Mouse (Mus musculus) hindbrain, embryonic 14.5 days (tissue): ENCODE measurements around the gene Bicra. TPM values are rescaled to one million over a fixed set of nuclear protein-coding genes. Genes with fewer than 3 reads are reported as not detected.

Experiments used
- ATAC-seq: fragments of 200-750 bp; cut with Nextera tagmentation; 2 replicates; pipeline ENCODE4 v1.8.0; 2017; ENCODE audit warnings: moderate number of reproducible peaks, mild to moderate bottlenecking, moderate TSS enrichment, moderate library complexity; ENCODE audit not compliant: low FRiP score
- DNase-seq: peaks from one replicate; pipeline ENCODE4 v3.0.0-alpha.2; 2015; ENCODE audit warnings: low spot score
- H3K27ac ChIP-seq: fragments of 300-500 bp; sonication (generic); 2 replicates; pipeline ENCODE4 v1.5.1; 2014; ENCODE audit warnings: mild to moderate bottlenecking, moderate library complexity
- H3K27me3 ChIP-seq: fragments of 300-500 bp; sonication (generic); 2 replicates; pipeline ENCODE4 v1.6.1; 2014; ENCODE audit warnings: mild to moderate bottlenecking, low read length, mixed read lengths; ENCODE audit not compliant: control insufficient read depth, insufficient read depth
- H3K36me3 ChIP-seq: fragments of 300-500 bp; sonication (generic); replicated peaks from 2 replicates; pipeline ENCODE4 v1.6.1; 2014; ENCODE audit not compliant: control insufficient read depth, insufficient read depth
- H3K4me1 ChIP-seq: fragments of 300-500 bp; sonication (generic); replicated peaks from 2 replicates; pipeline ENCODE4 v1.6.1; 2014; ENCODE audit warnings: antibody characterized with exemption, low read length, mixed read lengths; ENCODE audit not compliant: control insufficient read depth, insufficient read depth
- H3K4me2 ChIP-seq: fragments of 300-500 bp; sonication (generic); replicated peaks from 2 replicates; pipeline ENCODE4 v1.6.1; 2014; ENCODE audit warnings: mild to moderate bottlenecking, moderate library complexity
- H3K4me3 ChIP-seq: fragments of 300-500 bp; sonication (generic); replicated peaks from 2 replicates; pipeline ENCODE4 v1.5.1; 2014; ENCODE audit warnings: mild to moderate bottlenecking, low read length
- H3K9ac ChIP-seq: fragments of 300-500 bp; sonication (generic); 2 replicates; pipeline ENCODE4 v1.6.1; 2014
- H3K9me3 ChIP-seq: fragments of 300-500 bp; sonication (generic); 2 replicates; pipeline ENCODE4 v1.6.1; 2016; ENCODE audit warnings: low read length; ENCODE audit not compliant: control insufficient read depth
- WGBS: fragments of 180-500 bp; shearing (Covaris S2); extraction: QIAGEN DNeasy Blood & Tissue Kit; methylation state at CpG from one replicate; pipeline ENCODE4 v1.1.7; 2014; 5-methylcytosine and 5-hydroxymethylcytosine counted together
- polyA plus RNA-seq: library from polyadenylated mRNA; unstranded; fragments of >200 nt; fragmentation: Nextera tagmentation; extraction: Ambion mirVana; gene quantifications from 2 replicates; pipeline ENCODE4 v1.2.1, GENCODE M21; 2014

Bicra gene
- polyA plus RNA-seq, 1 experiment from 2014 or later, result 8.8 TPM

- ATAC-seq (no peak), DNase-seq (no peak)
- Histone ChIP-seq H3K9ac (no peak within 1 kb of the TSS), H3K4me2 (peak within 1 kb of the TSS; percentile 36), H3K27ac (no peak within 1 kb of the TSS), H3K4me1 (no peaks in the 10 kb centered on the region), H3K36me3 (no peaks in the 10 kb centered on the region), H3K4me3 (peak within 1 kb of the TSS; percentile 18), H3K27me3 (peaks cover 16% of the 10 kb centered on the region), H3K9me3 (no peaks in the 10 kb centered on the region)
- WGBS, result 49% methylated on average over 61 of the region's 80 CpGs
Measured at GRCm38 (mm10) chr7:16061219-16062098, 13.7 kb upstream of the Bicra start, which contains the start of gene Zfp541. Gene Zfp541, plus strand, starts transcription at chr7:16061814.

- no peak for DNase-seq
- no peaks in the 10 kb centered on the region for H3K36me3 ChIP-seq
- no peak overlapping the region for H3K4me2 ChIP-seq
- WGBS, result 64% methylated on average over 2 of the region's 2 CpGs
- ATAC-seq, result no peak
- peaks cover 6% of the 10 kb centered on the region for H3K4me1 ChIP-seq
- no peak overlapping the region for H3K9ac ChIP-seq
- no peaks in the 10 kb centered on the region for H3K9me3 ChIP-seq
- no peak overlapping the region for H3K27ac ChIP-seq
- peaks cover 15% of the 10 kb centered on the region for H3K27me3 ChIP-seq
- H3K4me3 ChIP-seq, result no peak overlapping the region
Measured at GRCm38 (mm10) chr7:16057136-16057534, 9.4 kb upstream of the Bicra start.

GRCm38 (mm10) chr7:16056459-16057135, 8.9 kb upstream of the Bicra start:
- peaks cover 11% of the 10 kb centered on the region; the same call in 1 of the 2 replicates for H3K27me3 ChIP-seq

GRCm38 (mm10) chr7:16055665-16056064, 7.9 kb upstream of the Bicra start:
- peaks cover 5% of the 10 kb centered on the region; the same call in 1 of the 2 replicates for H3K27me3 ChIP-seq
- H3K27ac ChIP-seq, result no peak overlapping the region
- peaks cover 9% of the 10 kb centered on the region for H3K4me1 ChIP-seq
- no peak overlapping the region for H3K4me3 ChIP-seq
- WGBS, result 84% methylated on average over 6 of the region's 6 CpGs
- H3K9ac ChIP-seq, result no peak overlapping the region
- ATAC-seq (no peak), DNase-seq (no peak)
- H3K9me3 ChIP-seq, result no peaks in the 10 kb centered on the region
- H3K36me3 ChIP-seq, result no peaks in the 10 kb centered on the region
- no peak overlapping the region for H3K4me2 ChIP-seq

More at GRCm38 (mm10) chr7:16056459-16057135, 8.9 kb upstream of the Bicra start:
- no peak overlapping the region for H3K4me2 ChIP-seq
- ATAC-seq (no peak), DNase-seq (no peak)
- peaks cover 9% of the 10 kb centered on the region for H3K4me1 ChIP-seq
- H3K4me3 ChIP-seq, result no peak overlapping the region
- H3K36me3 ChIP-seq, result no peaks in the 10 kb centered on the region
- WGBS, result 30% methylated on average over 5 of the region's 5 CpGs
- H3K9me3 ChIP-seq, result no peaks in the 10 kb centered on the region
- no peak overlapping the region for H3K9ac ChIP-seq
- no peak overlapping the region for H3K27ac ChIP-seq

- ATAC-seq (no peak), DNase-seq (no peak)
- H3K4me2 ChIP-seq, result no peak overlapping the region
- H3K36me3 ChIP-seq, result no peaks in the 10 kb centered on the region
- H3K27me3 ChIP-seq, result peaks cover 2% of the 10 kb centered on the region; the same call in 1 of the 2 replicates
- H3K9me3 ChIP-seq, result no peaks in the 10 kb centered on the region
- whole genome bisulfite sequencing, result 69% methylated on average over 4 of the region's 4 CpGs
- H3K9ac ChIP-seq, result no peak overlapping the region
- H3K27ac ChIP-seq, result no peak overlapping the region
- peaks cover 14% of the 10 kb centered on the region for H3K4me1 ChIP-seq
- H3K4me3 ChIP-seq, result no peak overlapping the region
Measured at GRCm38 (mm10) chr7:16054966-16055365, 7.2 kb upstream of the Bicra start.

GRCm38 (mm10) chr7:16053105-16053504, 5.4 kb upstream of the Bicra start:
- Histone ChIP-seq H3K4me3 (peak overlapping the region; percentile 37), H3K4me1 (peaks cover 24% of the 10 kb centered on the region), H3K36me3 (no peaks in the 10 kb centered on the region), H3K4me2 (peak overlapping the region; percentile 61), H3K27me3 (no peaks in the 10 kb centered on the region), H3K9me3 (no peaks in the 10 kb centered on the region), H3K9ac (no peak overlapping the region), H3K27ac (no peak overlapping the region)
- ATAC-seq (no peak), DNase-seq (no peak)
- 17% methylated on average over 6 of the region's 6 CpGs for WGBS

GRCm38 (mm10) chr7:16052684-16053083, 5.0 kb upstream of the Bicra start:
- H3K36me3 ChIP-seq, result no peaks in the 10 kb centered on the region
- WGBS, result under 1% methylated on average over 24 of the region's 24 CpGs
- H3K4me1 ChIP-seq, result peaks cover 24% of the 10 kb centered on the region
- DNase-seq, result peak; percentile 96
- H3K9me3 ChIP-seq, result no peaks in the 10 kb centered on the region
- peak overlapping the region; percentile 61 for H3K4me2 ChIP-seq
- no peaks in the 10 kb centered on the region for H3K27me3 ChIP-seq
- peak overlapping the region; percentile 37 for H3K4me3 ChIP-seq
- peak; percentile 82 for ATAC-seq
- peak overlapping the region; percentile 77 for H3K27ac ChIP-seq
- peak overlapping the region; percentile 55 for H3K9ac ChIP-seq

- Histone ChIP-seq H3K9me3 (no peaks in the 10 kb centered on the region), H3K4me1 (peaks cover 24% of the 10 kb centered on the region), H3K36me3 (no peaks in the 10 kb centered on the region), H3K9ac (peak overlapping the region; percentile 55), H3K27me3 (no peaks in the 10 kb centered on the region), H3K27ac (peak overlapping the region; percentile 77), H3K4me2 (peak overlapping the region; percentile 61), H3K4me3 (peak overlapping the region; percentile 37)
- WGBS, result 7% methylated on average over 19 of the region's 19 CpGs
- ATAC-seq (no peak), DNase-seq (peak; percentile 75)
Measured at GRCm38 (mm10) chr7:16051883-16052595, 4.3 kb upstream of the Bicra start.

- H3K27me3 ChIP-seq, result no peaks in the 10 kb centered on the region
- WGBS, result 93% methylated on average over 3 of the region's 3 CpGs
- DNase-seq (no peak), ATAC-seq (no peak)
- no peak overlapping the region for H3K27ac ChIP-seq
- H3K4me2 ChIP-seq, result no peak overlapping the region
- no peak overlapping the region for H3K4me3 ChIP-seq
- H3K36me3 ChIP-seq, result no peaks in the 10 kb centered on the region
- H3K9ac ChIP-seq, result no peak overlapping the region
- no peaks in the 10 kb centered on the region for H3K9me3 ChIP-seq
- peaks cover 32% of the 10 kb centered on the region for H3K4me1 ChIP-seq
Measured at GRCm38 (mm10) chr7:16050600-16050999, 2.9 kb upstream of the Bicra start.
